Mouse (Mus musculus) lung, embryonic 14.5 days (tissue): ENCODE measurements at regions not wholly inside any gene's neighbourhood (a gene's known extent, or its start where the extent isn't known, plus 50 kb on each side); places are given as distances from the start of the nearest gene placed in this dataset.

ENCODE experiments used
- ATAC-seq: fragments of 200-750 bp; cut with Nextera tagmentation; 2 replicates; pipeline ENCODE4 v1.8.0; 2017; ENCODE audit warnings: mild to moderate bottlenecking, moderate TSS enrichment, moderate library complexity; ENCODE audit not compliant: insufficient read depth
- DNase-seq: peaks from one replicate; pipeline ENCODE4 v3.0.0-alpha.2; 2015
- H3K27ac ChIP-seq: fragments of 300-500 bp; sonication (generic); 2 replicates; pipeline ENCODE4 v1.5.1; 2014; ENCODE audit warnings: low read depth, mild to moderate bottlenecking, moderate library complexity
- H3K27me3 ChIP-seq: fragments of 300-500 bp; sonication (generic); 2 replicates; pipeline ENCODE4 v1.6.1; 2014; ENCODE audit warnings: low read length, control low read depth; ENCODE audit not compliant: insufficient read depth
- H3K36me3 ChIP-seq: fragments of 300-500 bp; sonication (generic); 2 replicates; pipeline ENCODE4 v1.6.1; 2014; ENCODE audit warnings: control low read depth; ENCODE audit not compliant: insufficient read depth
- H3K4me1 ChIP-seq: fragments of 300-500 bp; sonication (generic); 2 replicates; pipeline ENCODE4 v1.6.1; 2014; ENCODE audit warnings: antibody characterized with exemption, control low read depth; ENCODE audit not compliant: insufficient read depth
- H3K4me2 ChIP-seq: fragments of 300-500 bp; sonication (generic); 2 replicates; pipeline ENCODE4 v1.6.1; 2014; ENCODE audit warnings: mild to moderate bottlenecking
- H3K4me3 ChIP-seq: fragments of 300-500 bp; sonication (generic); 2 replicates; pipeline ENCODE4 v1.5.1; 2014; ENCODE audit warnings: low read depth, low read length
- H3K9ac ChIP-seq: fragments of 300-500 bp; sonication (generic); 2 replicates; pipeline ENCODE4 v1.6.1; 2014
- H3K9me3 ChIP-seq: fragments of 300-500 bp; sonication (generic); 2 replicates; pipeline ENCODE4 v1.6.1; 2016; ENCODE audit warnings: low read depth, low read length, control low read depth
- CTCF ChIP-seq: IDR thresholded peaks from 2 replicates; pipeline ENCODE4 v1.5.1; 2016; ENCODE audit warnings: antibody characterized with exemption, low read depth
- WGBS: fragments of 180-500 bp; shearing (Covaris S2); extraction: QIAGEN DNeasy Blood & Tissue Kit; methylation state at CpG from one replicate; pipeline ENCODE4 v1.1.7; 2014; 5-methylcytosine and 5-hydroxymethylcytosine counted together

- no peak overlapping the region for H3K9ac ChIP-seq
- no peaks in the 10 kb centered on the region for H3K9me3 ChIP-seq
- WGBS: 55% methylated on average over 2 of the region's 2 CpGs
- DNase-seq (no peak), ATAC-seq (no peak)
- no peak overlapping the region for H3K27ac ChIP-seq
- H3K4me2 ChIP-seq: no peak overlapping the region
- no peaks in the 10 kb centered on the region for H3K4me1 ChIP-seq
- no peak overlapping the region for H3K4me3 ChIP-seq
- H3K27me3 ChIP-seq: no peaks in the 10 kb centered on the region
- no peak for TF ChIP-seq CTCF
- H3K36me3 ChIP-seq: no peaks in the 10 kb centered on the region
Observed at GRCm38 (mm10) chr13:31715683-31716082, 90.1 kb downstream of the Foxf2 start.

DNA sequence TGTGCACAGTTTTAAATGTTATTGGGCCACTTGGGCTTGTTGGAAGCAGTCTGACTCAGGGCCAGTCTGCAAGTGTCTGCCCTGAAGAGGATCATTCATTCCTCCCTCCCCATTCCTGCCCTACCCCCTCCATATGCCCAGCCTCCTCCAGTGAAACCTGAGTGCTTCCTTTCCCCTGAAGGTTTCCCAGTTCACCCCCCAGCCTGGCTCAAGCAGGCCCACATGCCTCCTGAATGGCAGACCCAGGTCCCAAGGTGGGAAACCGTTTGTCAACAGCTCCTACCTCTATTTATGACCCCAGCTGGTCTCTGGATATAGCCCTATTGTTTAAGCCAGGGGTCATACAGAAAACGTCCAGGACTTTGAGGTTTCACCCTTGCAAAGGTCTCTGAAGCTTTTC lies 89.7 kb upstream of the Foxc1 start:
- H3K4me1 ChIP-seq: no peaks in the 10 kb centered on the region
- no peaks in the 10 kb centered on the region for H3K36me3 ChIP-seq
- H3K4me2 ChIP-seq: no peak overlapping the region
- H3K27ac ChIP-seq: no peak overlapping the region
- no peaks in the 10 kb centered on the region for H3K27me3 ChIP-seq
- no peaks in the 10 kb centered on the region for H3K9me3 ChIP-seq
- H3K4me3 ChIP-seq: no peak overlapping the region
- TF ChIP-seq CTCF: no peak
- no peak for ATAC-seq
- WGBS: 12% methylated on average over 2 of the region's 2 CpGs
- DNase-seq: no peak
- H3K9ac ChIP-seq: no peak overlapping the region

GRCm38 (mm10) chr13:31720731-31721130 lies 85.7 kb upstream of the Foxc1 start:
- H3K36me3 ChIP-seq: no peaks in the 10 kb centered on the region
- DNase-seq (no peak), ATAC-seq (no peak)
- no peak overlapping the region for H3K4me3 ChIP-seq
- no peak overlapping the region for H3K9ac ChIP-seq
- TF ChIP-seq CTCF: no peak
- H3K9me3 ChIP-seq: no peaks in the 10 kb centered on the region
- H3K4me2 ChIP-seq: no peak overlapping the region
- no peaks in the 10 kb centered on the region for H3K4me1 ChIP-seq
- WGBS: 36% methylated on average over 2 of the region's 2 CpGs
- no peaks in the 10 kb centered on the region for H3K27me3 ChIP-seq
- H3K27ac ChIP-seq: no peak overlapping the region

- Histone ChIP-seq H3K36me3 (no peaks in the 10 kb centered on the region), H3K4me3 (no peak overlapping the region), H3K9me3 (no peaks in the 10 kb centered on the region), H3K4me1 (no peaks in the 10 kb centered on the region), H3K27ac (no peak overlapping the region), H3K27me3 (no peaks in the 10 kb centered on the region), H3K9ac (no peak overlapping the region), H3K4me2 (no peak overlapping the region)
- WGBS: 77% methylated on average over 2 of the region's 2 CpGs
- TF ChIP-seq CTCF: no peak
- no peak for ATAC-seq
- DNase-seq: no peak
Observed at GRCm38 (mm10) chr13:31728862-31729261, 77.6 kb upstream of the Foxc1 start.

DNA sequence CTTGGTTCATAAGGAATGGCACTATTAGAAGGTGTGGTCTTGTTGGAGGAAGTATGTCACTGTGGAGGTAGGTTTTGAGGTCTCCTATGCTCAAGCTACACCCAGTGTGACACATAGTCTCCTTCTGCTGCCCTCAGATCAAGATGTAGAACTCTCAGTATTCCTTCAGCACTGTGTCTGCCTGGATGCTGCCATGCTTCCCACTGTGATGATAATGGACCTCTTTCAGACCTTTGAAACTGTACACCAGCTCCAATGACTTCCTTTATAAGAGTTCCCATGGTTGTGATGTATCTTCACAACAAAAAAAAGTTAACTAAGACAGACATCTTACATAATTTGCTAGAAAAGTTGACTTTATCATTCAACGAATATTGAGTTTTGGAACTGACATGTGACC lies 60.2 kb upstream of the Foxc1 start:
- Histone ChIP-seq H3K4me3 (no peak overlapping the region), H3K9ac (no peak overlapping the region), H3K4me2 (no peak overlapping the region), H3K4me1 (no peaks in the 10 kb centered on the region), H3K9me3 (no peaks in the 10 kb centered on the region), H3K27ac (no peak overlapping the region), H3K27me3 (no peaks in the 10 kb centered on the region), H3K36me3 (no peaks in the 10 kb centered on the region)
- no peak for TF ChIP-seq CTCF
- DNase-seq: no peak
- no peak for ATAC-seq
- WGBS: 78% methylated on average over 1 of the region's 1 CpGs
